Mouse (Mus musculus): ENCODE measurements around the gene Pde4dip.
A peak's percentile ranks its signal among the peaks of the same experiment; 100 is the strongest.

Pde4dip gene

GRCm38 (mm10) chr3:97686372-97687117 is 202.0 kb downstream of the Pde4dip start:
- DNase-seq (ENCODE audit: low spot score in 2 of 2) = peak; percentile 29 to 36

DNA sequence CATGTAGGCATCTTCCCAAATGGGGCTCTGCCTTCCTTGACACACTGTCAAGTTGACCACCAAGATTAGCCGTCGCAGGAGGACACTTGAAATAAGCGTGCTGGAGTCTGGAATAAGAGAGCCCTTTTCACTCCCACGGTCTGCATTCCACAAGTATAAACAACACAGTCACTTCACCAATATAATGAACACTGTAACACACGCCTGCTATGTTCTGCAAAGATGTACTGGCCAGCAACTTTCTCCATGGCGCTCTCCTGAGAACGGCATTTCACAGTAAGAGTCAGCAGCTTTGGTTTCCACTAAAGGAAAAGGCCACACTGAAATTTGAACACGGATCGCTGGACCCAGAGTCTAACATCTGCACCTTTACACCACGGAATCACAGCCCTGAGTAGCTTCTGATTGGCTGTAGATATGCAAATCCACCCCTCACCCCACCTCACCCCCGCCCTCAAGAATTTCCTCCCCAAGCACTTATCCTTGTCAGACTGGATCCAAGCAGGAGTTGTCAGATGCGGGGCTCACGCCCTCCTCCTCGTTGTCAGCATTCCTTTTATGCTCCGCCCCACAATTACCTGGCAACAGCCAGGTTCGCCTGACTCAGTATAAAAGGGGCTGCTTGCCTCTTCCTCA is 204.8 kb downstream of the Pde4dip start:
- DNase-seq (ENCODE audit: low spot score in 2 of 2) = peak in 1 of 2 experiments; percentile 44

DNA sequence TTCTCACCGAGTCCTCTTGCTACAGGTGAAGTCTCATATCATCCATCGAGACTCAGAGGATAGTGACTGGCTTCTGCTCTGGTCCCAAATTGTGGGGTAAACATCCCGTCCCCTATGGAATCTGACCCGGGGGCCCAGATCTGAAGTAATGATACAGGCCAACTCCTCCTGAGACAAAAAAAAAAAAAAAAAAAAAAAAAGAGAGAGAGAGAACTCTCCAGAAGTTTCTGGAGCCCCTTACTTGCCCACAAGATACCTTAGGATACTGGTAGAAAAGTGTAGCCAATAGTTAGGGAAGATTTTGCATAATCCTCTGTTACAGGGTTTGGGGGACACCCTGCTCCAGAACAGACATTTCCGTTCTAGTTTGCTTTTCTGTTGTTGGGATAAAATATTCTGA is 205.9 kb downstream of the Pde4dip start:
- DNase-seq (ENCODE audit: low spot score in 2 of 2) = no peak

DNA sequence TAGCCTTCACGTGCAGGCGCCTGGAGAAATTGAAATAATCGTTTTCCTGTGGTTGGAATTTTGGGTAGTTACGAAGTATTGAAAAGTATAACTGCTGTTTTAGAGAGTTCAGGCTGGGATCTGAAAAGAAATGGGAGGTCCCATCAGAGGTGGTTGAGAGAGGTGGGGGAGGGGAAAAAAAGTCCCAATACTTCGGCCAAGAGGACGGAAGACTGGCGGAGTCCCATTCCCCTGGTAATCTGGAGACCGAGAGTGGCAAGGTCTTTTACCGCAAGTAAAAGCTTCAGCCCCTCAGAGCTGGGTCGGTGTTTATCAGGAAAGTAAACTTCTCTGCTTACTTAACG is 206.4 kb downstream of the Pde4dip start:
- no peak for DNase-seq (ENCODE audit: low spot score in 2 of 2)

DNA sequence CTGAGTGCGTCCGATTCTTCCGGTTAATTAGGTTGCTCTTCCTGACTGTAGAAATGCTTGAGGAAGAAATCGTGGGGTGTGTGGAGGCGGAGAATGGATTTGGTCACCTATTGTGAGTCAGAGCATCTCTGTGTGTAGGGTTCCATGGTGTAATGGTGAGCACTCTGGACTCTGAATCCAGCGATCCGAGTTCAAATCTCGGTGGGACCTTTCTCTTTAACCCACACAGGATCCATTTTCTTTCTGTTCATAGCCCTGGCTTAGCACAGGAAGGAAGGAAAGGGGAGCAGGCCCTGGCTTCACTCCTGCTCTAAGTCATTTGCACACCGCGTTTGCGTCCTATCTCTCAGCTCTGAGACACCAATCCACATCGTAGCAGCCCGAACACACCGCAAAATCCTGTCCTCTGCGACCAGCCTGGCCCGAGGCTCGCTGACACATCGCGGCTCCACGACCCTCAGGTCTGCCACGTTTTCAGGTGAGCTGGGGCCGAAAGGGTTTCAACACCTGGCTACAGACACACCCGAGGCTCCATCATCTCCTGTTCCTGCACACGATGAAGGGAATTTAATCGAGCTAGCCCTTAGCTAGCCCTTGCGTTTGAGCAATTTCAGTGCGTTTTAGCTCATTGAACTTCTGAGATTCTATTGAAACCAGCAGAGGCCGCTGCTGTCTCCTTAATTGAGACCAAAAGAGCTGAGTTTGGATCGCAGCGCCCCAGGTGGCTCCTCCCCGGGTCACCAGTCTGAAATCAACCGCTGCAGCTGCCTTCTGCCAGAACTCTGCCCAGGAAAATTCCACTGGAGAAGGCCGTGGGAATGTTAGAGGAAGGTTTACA is 207.0 kb downstream of the Pde4dip start:
- DNase-seq (ENCODE audit: low spot score in 2 of 2) = peak; percentile 83 to 86

- DNase-seq (ENCODE audit: low spot score in 2 of 2) = peak; percentile 81 to 85
Measured at GRCm38 (mm10) chr3:97680631-97681320, 207.7 kb downstream of the Pde4dip start.

- no peak for DNase-seq (ENCODE audit: low spot score in 2 of 2)
Measured at GRCm38 (mm10) chr3:97678416-97678815, 210.1 kb downstream of the Pde4dip start.

GRCm38 (mm10) chr3:97676126-97676525 is 212.4 kb downstream of the Pde4dip start:
- DNase-seq (ENCODE audit: low spot score in 2 of 2) = no peak

GRCm38 (mm10) chr3:97674644-97675110 is 213.8 kb downstream of the Pde4dip start, which contains the start of gene Gm17651:
TSS of gene Gm17651 (minus strand) at chr3:97674694.
- DNase-seq (ENCODE audit: low spot score in 2 of 2) = no peak

DNA sequence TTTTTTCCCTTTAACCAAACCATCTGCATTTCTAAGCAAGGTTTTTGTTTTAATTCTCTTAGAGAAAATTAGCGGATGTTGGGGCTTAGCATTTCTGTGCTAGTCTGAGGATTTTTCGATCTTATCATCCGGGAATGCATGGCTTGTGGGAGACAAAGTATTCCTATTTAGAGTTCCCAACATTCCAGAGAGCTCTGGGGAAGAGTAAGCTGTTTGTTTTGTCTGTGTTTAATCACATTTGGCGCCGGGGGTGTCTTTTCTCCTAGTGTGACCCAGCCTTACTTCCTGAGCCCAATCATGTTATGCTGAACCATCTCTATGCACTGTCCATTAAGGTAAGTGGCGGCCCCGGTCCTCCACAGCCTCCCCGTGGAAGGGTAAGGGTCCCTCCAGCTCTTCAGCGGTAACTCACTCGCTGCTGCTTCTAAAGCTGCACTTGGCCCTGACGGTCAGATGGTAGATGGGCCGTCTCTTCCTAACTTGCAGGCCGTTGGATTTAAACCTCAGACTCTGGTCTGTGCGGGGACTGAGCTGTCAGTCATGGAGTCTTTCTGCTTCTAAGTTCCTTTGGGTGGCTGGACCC is 221.3 kb downstream of the Pde4dip start:
- no peak for DNase-seq (ENCODE audit: low spot score in 2 of 2)

- DNase-seq (ENCODE audit: low spot score in 2 of 2) = no peak
Measured at GRCm38 (mm10) chr3:97666154-97666553, 222.4 kb downstream of the Pde4dip start.

DNA sequence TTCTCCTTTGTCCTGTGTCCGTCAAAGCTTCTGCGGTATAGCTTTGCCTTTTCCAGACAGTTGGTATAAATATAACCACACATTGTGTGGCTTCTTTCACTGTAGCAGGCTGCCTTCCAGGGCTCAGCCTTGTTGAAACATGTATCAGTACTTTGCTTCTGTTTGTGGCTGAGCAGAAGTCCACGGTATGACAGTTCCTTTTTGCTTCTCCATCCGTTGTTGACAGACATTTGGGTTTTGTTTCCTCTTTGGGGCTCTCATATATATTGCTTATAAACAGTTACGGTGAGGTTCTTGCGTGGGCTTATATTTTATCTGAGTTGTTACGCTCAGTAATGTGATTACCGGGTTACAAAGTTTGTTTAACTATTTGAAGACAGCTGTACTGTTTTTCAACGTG is 223.0 kb downstream of the Pde4dip start:
- DNase-seq (ENCODE audit: low spot score in 2 of 2) = no peak

- no peak for DNase-seq (ENCODE audit: low spot score in 2 of 2)
Measured at GRCm38 (mm10) chr3:97661206-97661605, 227.3 kb downstream of the Pde4dip start.

DNA sequence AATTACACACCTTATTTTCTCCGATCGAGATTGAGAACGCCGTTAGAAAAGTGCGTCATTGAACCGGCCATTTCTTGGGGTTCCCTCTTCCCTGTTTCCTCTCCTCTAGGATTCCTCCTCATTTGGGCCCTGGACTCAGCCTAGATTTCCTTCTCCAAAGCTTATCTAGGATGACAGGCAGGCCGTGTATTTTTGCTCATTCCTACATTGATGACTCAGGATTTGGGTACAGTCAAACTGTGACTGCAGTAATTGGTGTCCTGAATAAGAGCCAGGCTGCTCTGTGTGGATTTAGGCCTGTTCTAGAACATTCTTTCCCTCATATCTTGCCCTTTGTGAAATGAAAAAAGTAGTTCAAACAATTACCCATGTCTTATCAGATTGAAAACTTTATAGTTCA is 228.8 kb downstream of the Pde4dip start:
- DNase-seq (ENCODE audit: low spot score in 2 of 2) = no peak

DNA sequence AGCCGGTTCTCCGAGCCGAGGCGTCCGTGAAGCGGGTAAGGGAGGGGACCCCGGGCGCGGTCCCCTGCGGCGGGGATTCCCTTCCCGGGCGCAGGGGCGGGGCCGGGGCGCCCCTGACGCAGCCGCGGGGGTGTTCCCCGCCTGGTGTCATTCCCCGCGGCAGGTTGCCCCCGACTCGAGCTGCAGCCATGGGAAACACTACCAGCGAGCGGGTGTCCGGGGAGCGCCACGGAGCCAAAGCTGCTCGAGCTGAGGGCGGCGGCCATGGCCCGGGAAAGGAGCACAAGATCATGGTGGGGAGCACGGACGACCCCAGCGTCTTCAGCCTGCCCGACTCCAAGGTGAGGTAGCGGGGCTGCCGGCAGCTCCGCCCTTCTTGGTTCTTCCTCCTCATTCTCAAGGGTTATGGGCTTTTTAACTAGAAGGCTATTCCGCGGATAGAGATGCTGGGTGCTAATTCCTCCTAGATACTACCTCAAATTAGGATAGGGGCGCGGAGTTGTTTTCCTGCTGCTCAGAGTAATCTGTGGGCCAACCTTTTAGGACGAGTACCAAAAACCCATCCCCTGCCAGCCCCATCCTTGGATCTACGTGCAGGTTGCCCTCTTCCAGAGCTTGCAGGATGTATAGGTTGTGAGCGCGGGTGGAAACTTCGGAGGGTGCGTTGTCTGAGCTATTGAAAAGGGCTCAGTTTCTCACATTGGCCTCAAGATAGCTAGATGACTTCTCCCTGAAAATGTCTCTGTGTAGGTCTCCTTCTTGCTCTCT is 229.9 kb downstream of the Pde4dip start:
- peak; percentile 31 to 47 for DNase-seq (ENCODE audit: low spot score in 2 of 2)

GRCm38 (mm10) chr3:97657655-97658411 is 230.7 kb downstream of the Pde4dip start, which contains the start of gene Prkab2:
TSS of gene Prkab2 (plus strand) at chr3:97658193.
- peak; percentile 97 to 98 for DNase-seq (ENCODE audit: low spot score in 2 of 2)

GRCm38 (mm10) chr3:97654901-97655300 is 233.6 kb downstream of the Pde4dip start:
- DNase-seq (ENCODE audit: low spot score in 2 of 2) = no peak

- no peak for DNase-seq (ENCODE audit: low spot score in 2 of 2)
Measured at GRCm38 (mm10) chr3:97653781-97654180, 234.7 kb downstream of the Pde4dip start.

- no peak for DNase-seq (ENCODE audit: low spot score in 2 of 2)
Measured at GRCm38 (mm10) chr3:97651604-97652003, 236.9 kb downstream of the Pde4dip start.

GRCm38 (mm10) chr3:97649469-97649868 is 239.0 kb downstream of the Pde4dip start:
- DNase-seq (ENCODE audit: low spot score in 2 of 2) = no peak

All from right cerebral cortex, adult 2 months (tissue).